Mouse (Mus musculus): ENCODE data around the gene Ralbp1.

Gene Ralbp1

DNA sequence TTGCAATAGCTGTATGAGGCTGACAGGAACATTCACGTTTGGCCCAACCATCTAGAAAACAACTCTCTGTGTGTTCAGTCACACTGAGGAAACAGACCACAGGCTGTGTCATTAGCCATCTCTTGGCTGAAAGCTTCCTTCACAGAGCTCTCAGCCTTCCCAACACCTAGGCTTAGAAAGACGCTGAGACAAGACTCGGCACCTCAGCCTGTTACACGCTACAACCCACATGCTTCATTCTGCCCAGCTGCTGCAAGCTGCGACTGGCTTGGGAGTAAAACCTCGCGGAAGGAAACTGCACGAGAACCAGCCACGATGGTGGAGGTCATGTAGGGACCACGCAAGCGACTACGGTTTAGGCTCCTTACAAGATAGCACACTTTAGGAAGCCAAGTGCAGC, 21.8 kb downstream of the Ralbp1 start:
- in situ Hi-C loops (cut with MboI; ENCODE audit: unreplicated experiment in 2 of 2) = loop anchor here (5.0 to 25.0 kb wide), 3 partner anchors 161 to 623 kb away; no protein-coding TSS in a partner anchor

DNA sequence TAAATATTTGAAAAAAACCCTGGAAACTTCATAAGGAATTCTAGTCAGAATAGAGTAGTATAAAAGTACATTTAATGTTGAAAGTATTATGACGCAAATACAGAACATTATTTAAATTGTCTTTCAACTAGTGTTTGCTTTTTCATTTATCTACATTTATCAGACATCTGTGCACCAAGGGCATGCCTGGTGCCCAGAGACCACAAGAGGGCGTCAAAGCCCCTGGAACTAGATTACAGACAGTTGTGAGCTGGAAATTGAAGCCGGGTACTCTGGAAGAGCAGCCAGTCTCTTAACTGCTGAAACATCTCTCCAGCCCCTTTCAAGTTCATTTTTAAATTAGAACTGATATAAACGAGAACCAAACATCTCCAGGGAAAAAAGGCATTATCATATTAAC, 23.0 kb downstream of the Ralbp1 start:
- in situ Hi-C loops (cut with MboI; ENCODE audit: unreplicated experiment in 2 of 2) = loop anchor here (5.0 to 25.0 kb wide), 3 partner anchors 162 to 625 kb away; no protein-coding TSS in a partner anchor

- in situ Hi-C loops (cut with MboI; ENCODE audit: unreplicated experiment in 2 of 2) = loop anchor here (25.0 kb wide), 1 partner anchor 630 kb away; no protein-coding TSS in a partner anchor
Observed at GRCm38 (mm10) chr17:65857617-65858016, 28.0 kb downstream of the Ralbp1 start.

DNA sequence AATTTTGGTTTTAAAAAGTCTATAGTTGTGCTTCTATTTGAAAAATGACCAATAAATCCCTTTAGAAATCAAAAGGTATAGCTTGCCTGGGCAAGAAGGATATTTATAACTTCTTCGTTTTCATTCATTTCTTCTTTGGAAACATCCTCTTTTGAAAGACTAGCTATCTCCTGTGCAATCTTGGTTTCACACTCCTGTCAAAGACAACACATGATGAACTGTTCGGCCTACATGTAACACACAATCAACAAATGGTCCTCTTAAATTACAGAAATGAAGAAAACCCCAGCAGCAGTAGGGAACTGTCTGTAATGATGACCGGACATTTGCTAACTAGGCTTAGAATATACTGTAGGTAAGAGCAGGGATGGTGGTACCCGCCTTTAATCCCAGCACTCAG, 31.6 kb downstream of the Ralbp1 start:
- in situ Hi-C loops (cut with MboI; ENCODE audit: unreplicated experiment in 2 of 2) = loop anchor here (5.0 to 25.0 kb wide), 2 partner anchors 82 to 633 kb away; partner anchors contain the start of gene Rab31 (in 1 of the 2)

DNA sequence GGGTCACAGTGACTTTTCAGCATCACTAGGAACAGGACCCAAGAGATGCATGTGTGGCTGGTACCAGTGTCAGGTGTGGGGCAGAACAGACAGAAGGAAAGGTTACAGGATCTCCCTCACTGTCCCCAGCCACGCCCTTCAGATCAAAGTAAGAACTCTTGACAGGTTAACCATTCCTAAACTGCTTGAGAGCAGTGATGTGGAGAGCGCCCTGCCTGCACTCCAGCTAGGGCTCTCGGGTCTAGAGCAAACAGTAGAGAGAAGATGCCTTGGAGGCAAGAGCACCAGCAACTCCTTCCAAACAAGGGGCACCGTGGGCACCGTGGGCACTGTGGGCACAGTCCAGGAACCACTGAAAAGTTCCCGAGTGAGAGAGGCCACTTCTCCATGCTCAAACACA, 32.3 kb downstream of the Ralbp1 start:
- in situ Hi-C loops (cut with MboI; ENCODE audit: unreplicated experiment in 2 of 2) = loop anchor here (5.0 to 25.0 kb wide), 2 partner anchors 81 to 634 kb away; partner anchors contain the start of gene Rab31 (in 1 of the 2)

GRCm38 (mm10) chr17:65851749-65852148, 33.8 kb downstream of the Ralbp1 start:
- in situ Hi-C loops (cut with MboI; ENCODE audit: unreplicated experiment in 2 of 2) = loop anchor here (5.0 to 25.0 kb wide), 2 partner anchors 79 to 636 kb away; partner anchors contain the start of gene Rab31 (in 1 of the 2)

- in situ Hi-C loops (cut with MboI; ENCODE audit: unreplicated experiment in 2 of 2) = loop anchor here (5.0 to 25.0 kb wide), 2 partner anchors 78 to 637 kb away; partner anchors contain the start of gene Rab31 (in 1 of the 2)
Observed at GRCm38 (mm10) chr17:65850487-65850886, 35.1 kb downstream of the Ralbp1 start.

GRCm38 (mm10) chr17:65847694-65848449, 37.7 kb downstream of the Ralbp1 start:
- in situ Hi-C loops (cut with MboI; ENCODE audit: unreplicated experiment in 2 of 2) = no loop called here

DNA sequence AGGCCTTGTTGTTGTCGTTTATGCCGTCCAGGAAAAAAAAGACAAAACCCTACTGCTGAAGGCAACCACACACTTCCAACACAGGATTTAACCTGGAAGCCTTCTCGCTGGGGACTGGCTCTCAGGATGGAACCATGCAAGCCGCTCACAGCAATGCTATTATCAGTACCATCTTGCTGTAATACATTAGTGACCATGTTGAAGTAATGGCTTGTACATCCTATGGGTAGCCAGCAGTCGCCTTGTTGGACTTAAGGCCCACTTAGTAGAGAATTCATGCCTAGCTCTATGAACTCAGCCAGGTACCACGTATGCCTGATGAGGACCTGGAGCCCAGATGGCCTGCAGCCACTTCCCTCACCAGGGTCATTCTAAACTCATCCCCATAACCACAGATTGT, 40.2 kb downstream of the Ralbp1 start:
- in situ Hi-C loops (cut with MboI; ENCODE audit: unreplicated experiment in 2 of 2) = no loop called here

- in situ Hi-C loops (cut with MboI; ENCODE audit: unreplicated experiment in 2 of 2) = no loop called here
Observed at GRCm38 (mm10) chr17:65842669-65843381, 42.8 kb downstream of the Ralbp1 start.

- in situ Hi-C loops (cut with MboI; ENCODE audit: unreplicated experiment in 2 of 2) = loop anchor here in 1 of 2 experiments (10.0 kb wide), 1 partner anchor 135 kb away; no protein-coding TSS in a partner anchor
Observed at GRCm38 (mm10) chr17:65839541-65840256, 45.9 kb downstream of the Ralbp1 start.

DNA sequence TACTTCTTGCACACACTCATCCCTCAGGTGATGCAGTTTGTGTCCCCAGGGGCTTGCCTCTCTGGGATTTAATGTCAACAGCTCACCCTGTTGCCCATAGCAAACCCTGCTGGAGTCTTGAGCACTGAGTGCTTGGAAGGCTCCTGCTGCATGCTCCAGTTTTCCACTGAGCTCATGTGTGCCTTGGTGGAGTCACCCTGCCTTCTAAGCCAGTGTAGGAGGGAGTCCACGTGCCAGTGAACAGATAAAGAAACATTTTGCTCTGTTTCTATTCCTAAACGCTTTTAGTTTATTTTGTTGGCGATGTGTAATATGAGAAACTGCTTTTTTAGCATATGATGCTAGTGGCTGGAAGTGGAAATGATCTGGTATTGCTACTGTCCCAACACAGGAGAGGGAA, 48.9 kb downstream of the Ralbp1 start:
- in situ Hi-C loops (cut with MboI; ENCODE audit: unreplicated experiment in 2 of 2) = loop anchor here in 1 of 2 experiments (10.0 kb wide), 1 partner anchor 132 kb away; no protein-coding TSS in a partner anchor

GRCm38 (mm10) chr17:65833891-65834290, 51.7 kb downstream of the Ralbp1 start:
- in situ Hi-C loops (cut with MboI; ENCODE audit: unreplicated experiment in 2 of 2) = loop anchor here (5.0 to 10.0 kb wide), 2 partner anchors 117 to 129 kb away; no protein-coding TSS in a partner anchor

GRCm38 (mm10) chr17:65830216-65830863, 55.3 kb downstream of the Ralbp1 start:
- in situ Hi-C loops (cut with MboI; ENCODE audit: unreplicated experiment in 2 of 2) = loop anchor here (5.0 to 10.0 kb wide), 2 partner anchors 113 to 126 kb away; no protein-coding TSS in a partner anchor

DNA sequence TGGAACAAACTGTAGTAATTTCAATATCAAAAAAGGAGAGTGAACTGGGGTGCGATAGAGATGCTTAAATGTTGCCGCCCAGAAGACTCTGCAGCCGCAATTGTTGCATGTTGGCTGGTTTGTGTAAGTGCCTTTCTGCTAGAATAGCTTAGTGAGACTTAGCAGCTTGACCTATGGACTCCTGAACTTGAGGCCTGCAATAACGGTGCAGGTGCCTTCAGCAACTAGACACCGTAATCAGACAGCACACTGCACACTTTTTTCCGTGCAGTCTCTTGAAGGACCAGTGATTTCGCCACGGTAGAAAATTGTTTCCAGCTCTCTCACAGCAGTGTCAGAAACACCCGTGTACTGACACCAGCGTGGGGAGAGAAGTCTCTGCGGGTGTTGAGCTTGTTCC, 56.6 kb downstream of the Ralbp1 start:
- in situ Hi-C loops (cut with MboI; ENCODE audit: unreplicated experiment in 2 of 2) = loop anchor here in 1 of 2 experiments (5.0 kb wide), 1 partner anchor 47 kb away; the partner anchor contains the start of gene Ppp4r1

GRCm38 (mm10) chr17:65827904-65828303, 57.7 kb downstream of the Ralbp1 start:
- in situ Hi-C loops (cut with MboI; ENCODE audit: unreplicated experiment in 2 of 2) = loop anchor here in 1 of 2 experiments (5.0 kb wide), 1 partner anchor 46 kb away; the partner anchor contains the start of gene Ppp4r1

DNA sequence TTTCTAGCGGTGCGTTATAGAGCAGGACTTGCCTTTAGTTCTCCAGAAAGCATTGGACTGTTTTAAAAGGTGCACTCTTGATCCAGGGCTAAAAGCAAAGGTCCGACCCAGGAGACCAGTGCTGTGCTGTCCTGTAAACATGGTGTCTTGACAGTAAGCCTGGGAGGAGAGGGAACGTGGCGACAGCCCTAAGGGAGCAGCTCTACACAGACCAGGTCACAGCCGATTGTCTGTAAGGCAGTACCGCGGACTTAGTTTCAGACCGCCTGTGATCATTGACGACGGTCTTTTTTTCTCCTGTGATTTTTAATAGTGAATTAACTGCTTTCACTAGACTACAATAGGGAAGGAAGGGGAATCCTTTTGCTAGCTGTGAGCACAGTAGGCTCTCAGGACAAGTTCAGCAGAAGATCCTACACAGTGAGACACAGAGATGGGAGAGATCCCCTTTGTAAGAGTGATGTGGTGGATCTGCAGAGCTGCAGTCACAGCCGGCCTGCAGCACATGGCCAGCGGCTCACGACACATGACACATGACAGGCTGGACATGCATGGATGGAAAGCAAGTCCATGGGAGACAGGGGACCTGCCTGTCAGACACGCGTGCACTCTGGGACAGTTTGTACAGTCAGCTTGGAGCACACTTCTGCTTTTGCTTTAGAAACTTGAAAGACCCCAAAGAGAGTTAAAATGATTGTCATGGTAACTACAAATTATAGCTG, 58.3 kb downstream of the Ralbp1 start:
- in situ Hi-C loops (cut with MboI; ENCODE audit: unreplicated experiment in 2 of 2) = loop anchor here in 1 of 2 experiments (5.0 kb wide), 1 partner anchor 45 kb away; the partner anchor contains the start of gene Ppp4r1

- in situ Hi-C loops (cut with MboI; ENCODE audit: unreplicated experiment in 2 of 2) = loop anchor here in 1 of 2 experiments (5.0 kb wide), 1 partner anchor 44 kb away; the partner anchor contains the start of gene Ppp4r1
Observed at GRCm38 (mm10) chr17:65826257-65826656, 59.3 kb downstream of the Ralbp1 start.

DNA sequence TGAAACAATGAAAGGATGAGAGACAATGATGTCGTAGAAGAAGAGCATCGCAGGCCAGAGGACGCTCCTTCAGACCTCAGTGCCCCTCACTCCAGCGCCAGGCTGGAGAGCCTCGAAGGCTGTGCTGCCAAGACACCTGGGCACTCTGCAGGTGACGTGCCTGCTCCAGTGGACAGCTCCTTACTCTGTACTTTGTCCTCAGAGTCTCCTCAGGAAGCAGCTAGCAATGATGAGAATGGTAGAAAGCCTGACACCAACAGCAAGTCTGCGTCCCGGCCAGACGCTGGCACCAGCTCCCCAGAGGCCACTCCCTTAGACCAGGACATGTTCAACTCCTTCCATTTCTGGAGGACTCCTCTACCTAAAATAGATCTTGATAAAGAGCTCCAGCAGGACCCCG, 61.4 kb downstream of the Ralbp1 start:
- in situ Hi-C loops (cut with MboI; ENCODE audit: unreplicated experiment in 2 of 2) = no loop called here

Data from v-Abl transformed pro-B cells (cell line).